Mouse (Mus musculus) layer of hippocampus, postnatal 36 days (tissue): Measurements from ENCODE around the gene Cyp2c23. TPM values are rescaled to one million over a fixed set of nuclear protein-coding genes. Genes with fewer than 3 reads are reported as not detected.

ENCODE experiments used
- DNase-seq, 2 experiments: peaks; one replicate each; pipeline ENCODE4 v3.0.0; 2022
- total RNA-seq, 2 experiments: library from RNA; stranded (reverse); gene quantifications; 2 replicates each; pipeline ENCODE4 v1.2.3; 2021

Cyp2c23 gene
- total RNA-seq, 2 experiments from 2014 or later, result not detected

- no peak for DNase-seq
These were observed 5.9 kb downstream of the Cyp2c23 start for GRCm38 (mm10) chr19:44023066-44023465.

GRCm38 (mm10) chr19:44021502-44021901, 7.5 kb downstream of the Cyp2c23 start:
- no peak for DNase-seq

DNA sequence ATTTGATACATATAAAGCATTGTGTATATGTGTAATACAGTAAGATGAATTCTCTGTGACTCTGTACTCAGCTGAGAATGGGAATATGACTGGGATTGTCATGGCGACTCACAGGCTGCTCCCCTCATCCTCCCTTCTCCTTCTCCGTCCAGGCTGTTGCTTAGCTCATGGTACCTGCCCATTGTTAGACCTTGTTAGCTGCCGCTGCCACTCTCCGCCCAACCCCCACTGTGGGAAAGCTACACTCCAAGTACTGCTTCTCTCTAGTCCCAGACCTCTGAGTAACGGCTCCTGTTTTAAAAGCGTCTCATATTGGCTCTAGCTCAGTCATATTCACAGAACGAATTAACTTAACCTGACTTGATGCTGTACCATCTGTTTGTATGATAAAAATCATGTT, 9.3 kb downstream of the Cyp2c23 start:
- DNase-seq, result no peak

GRCm38 (mm10) chr19:44013862-44014261, 15.1 kb downstream of the Cyp2c23 start:
- DNase-seq, result no peak

- no peak for DNase-seq
These were observed 20.2 kb downstream of the Cyp2c23 start for GRCm38 (mm10) chr19:44008784-44009183.

DNA sequence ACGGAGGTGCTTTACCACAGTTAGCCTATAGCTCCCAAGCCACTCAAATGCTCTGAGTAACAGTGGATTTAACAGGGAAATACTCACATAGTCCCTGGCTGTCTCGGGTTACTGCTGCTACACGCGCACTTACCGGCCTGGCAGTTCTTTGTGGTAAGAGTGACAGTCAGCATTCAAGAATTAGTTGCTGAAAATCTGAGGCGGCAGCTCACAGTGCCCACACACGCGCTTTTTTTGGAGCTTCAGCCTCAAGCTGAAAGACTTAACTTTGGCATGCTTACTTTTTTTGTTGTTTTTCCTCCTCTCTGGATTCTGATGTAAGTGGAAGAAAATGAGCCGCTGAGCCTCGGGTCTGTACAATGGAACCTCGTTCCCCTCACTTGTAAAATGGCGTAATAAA, 21.8 kb downstream of the Cyp2c23 start:
- DNase-seq, result peak; percentile 8

GRCm38 (mm10) chr19:44005025-44005424, 24.0 kb downstream of the Cyp2c23 start:
- DNase-seq, result no peak

DNA sequence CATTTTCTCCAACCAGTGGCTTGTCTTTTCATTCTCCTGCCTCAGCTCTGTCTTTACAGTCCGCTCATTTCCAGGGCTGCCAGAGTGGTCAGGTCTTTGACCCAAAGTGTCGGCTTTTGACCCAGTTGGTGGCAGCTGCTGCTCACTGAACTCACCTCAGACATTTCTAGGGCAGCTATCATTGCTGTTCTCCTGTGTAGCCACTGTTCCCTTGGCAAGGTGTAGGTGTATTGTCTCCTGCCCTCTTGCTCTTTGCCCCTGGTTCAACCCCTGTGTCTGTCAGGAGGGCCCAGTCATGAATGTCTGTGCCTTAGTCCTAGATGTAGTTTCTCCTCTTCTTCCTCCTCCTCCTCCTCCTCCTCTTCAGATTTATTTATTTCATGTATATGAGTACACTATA, 24.7 kb downstream of the Cyp2c23 start:
- DNase-seq, result no peak

DNA sequence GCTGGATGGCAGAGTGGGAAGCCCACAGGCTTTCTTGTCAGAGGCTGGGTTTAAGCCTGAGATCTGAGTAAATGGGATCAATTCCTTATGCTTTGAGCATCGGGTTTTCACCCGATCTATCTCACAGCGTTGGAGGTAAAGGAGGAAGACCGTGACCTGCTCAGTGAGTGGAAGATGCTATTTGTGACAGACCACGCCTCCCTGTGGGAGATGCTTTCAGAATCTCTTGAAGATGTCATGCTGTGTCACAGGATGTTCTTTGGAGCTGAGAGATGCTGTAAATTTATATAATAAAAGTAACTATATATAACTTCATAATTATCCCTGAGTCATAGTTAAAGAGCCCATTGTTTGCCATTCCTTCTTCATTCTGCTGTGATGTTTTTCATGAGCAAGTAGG, 28.3 kb downstream of the Cyp2c23 start:
- DNase-seq, result no peak

DNA sequence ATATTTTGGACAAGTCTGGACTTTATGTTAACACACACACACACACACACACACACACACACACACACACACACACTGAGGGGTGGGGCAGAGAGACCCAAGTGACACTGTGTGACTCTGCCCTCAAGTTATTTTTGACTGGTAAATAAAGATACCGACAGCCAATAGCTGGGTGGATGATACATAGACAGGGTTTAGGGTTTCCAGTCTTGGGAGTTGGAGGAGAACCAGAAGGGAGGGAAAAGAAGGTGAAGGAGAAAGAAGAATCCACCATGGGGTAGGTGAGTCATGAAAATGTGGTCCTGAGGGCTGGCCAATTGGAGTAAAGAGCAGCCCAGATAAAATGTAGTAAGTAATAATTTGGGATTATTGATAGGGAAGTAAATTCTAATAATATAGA, 28.9 kb downstream of the Cyp2c23 start:
- no peak for DNase-seq

DNA sequence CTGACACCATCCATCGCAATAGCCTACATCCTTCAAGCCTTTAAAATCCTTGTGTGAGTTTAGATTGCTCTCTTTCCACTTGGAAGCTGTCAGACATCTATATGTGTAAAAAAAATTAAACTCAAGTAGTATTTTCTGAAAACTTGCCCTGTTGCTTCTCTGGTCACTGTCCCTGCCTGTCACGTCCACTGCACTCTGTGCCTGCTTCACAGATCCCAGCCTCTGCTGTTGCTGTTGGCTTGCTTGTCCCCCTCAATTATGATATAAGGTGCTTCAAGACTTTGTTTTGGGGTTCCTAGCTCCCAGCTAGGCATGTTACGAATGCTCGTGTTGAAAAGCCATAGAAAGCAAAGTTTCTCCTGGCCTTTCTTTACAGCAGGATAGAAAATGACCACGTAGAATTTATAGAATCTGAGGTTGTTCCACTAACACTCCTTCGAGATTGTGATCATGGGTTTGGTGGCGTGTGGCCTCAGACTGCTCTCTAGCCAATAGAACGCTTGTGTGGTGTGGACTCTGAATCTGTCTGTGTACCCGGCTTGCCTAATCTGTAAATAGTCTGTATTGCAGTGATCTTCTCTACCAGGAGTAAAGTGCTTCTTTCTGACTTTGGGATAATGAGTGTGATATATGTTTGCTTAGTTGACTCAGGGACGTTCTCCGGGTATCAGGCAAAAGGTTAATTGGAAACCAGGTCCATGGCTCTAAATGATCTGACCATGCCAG, 30.0 kb downstream of the Cyp2c23 start:
- DNase-seq, result no peak

DNA sequence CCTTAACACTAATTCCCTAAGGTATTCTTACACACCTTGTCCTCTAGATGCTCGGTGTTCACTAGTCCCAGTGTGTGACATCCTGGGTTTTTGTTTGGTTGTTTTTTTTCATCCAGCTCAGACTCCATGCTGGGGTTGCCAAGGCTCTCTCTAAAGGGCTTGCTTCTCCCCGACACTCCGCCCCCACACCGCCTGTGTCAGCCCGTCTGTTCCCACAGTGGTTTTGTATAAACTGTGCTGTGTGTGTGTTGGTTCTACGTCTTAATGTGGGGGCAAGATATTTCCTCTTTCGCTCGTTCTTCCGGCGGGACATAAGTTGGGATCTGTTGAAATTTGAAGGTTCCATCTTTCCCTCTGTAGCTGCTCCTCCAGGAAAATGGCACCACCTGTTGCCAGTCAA, 30.9 kb downstream of the Cyp2c23 start:
- DNase-seq, result peak; percentile 79 to 83

GRCm38 (mm10) chr19:43995427-43995826, 33.6 kb downstream of the Cyp2c23 start:
- no peak for DNase-seq

GRCm38 (mm10) chr19:43992464-43992863, 36.5 kb downstream of the Cyp2c23 start:
- DNase-seq, result no peak

GRCm38 (mm10) chr19:43990362-43990761, 38.6 kb downstream of the Cyp2c23 start:
- DNase-seq, result no peak

- no peak for DNase-seq
These were observed 42.8 kb downstream of the Cyp2c23 start, which contains the start of gene Cpn1 for GRCm38 (mm10) chr19:43986069-43986794. Gene Cpn1 (minus strand): TSS chr19:43986556.

GRCm38 (mm10) chr19:43981992-43982391, 47.0 kb downstream of the Cyp2c23 start:
- no peak for DNase-seq

DNA sequence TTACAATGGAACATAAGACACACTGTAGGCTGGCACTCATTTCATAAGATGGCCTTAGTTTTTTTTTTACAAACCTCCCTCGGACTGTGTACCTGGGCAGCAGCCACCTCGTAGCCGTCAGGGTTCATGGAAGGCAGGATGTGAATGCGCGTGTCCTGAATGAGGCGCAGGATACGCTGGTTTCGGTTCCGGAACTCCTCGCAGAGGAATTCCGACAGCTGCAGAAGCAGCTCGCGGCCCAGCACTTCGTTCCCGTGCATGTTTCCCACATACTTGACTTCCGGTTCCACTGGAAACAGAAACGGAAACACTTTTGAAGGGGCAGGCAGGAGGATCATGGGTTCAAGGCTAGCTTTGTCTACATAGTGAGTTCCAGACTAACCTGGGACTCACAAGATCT, 48.3 kb downstream of the Cyp2c23 start:
- no peak for DNase-seq

DNA sequence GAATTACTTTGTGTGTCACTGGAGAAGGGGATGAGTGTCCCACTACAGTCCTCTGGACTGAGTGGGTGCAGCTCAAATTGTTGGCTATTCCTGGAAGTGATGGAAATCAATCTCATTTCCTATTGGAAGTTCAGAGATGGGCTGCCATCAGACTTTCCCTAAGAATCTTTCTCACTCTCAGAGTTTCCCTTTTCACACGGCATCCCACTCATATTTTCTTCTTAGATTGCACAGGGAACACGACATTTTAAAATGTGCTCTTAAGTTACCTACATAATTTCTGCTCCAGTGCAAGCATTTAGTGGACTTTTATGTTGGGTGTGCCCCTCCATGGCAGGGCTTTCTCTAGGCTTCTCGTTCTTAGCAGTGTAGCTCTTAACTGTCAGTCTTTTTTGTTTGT, 51.2 kb downstream of the Cyp2c23 start:
- DNase-seq, result no peak

- no peak for DNase-seq
These were observed 52.3 kb downstream of the Cyp2c23 start for GRCm38 (mm10) chr19:43976661-43977060.

DNA sequence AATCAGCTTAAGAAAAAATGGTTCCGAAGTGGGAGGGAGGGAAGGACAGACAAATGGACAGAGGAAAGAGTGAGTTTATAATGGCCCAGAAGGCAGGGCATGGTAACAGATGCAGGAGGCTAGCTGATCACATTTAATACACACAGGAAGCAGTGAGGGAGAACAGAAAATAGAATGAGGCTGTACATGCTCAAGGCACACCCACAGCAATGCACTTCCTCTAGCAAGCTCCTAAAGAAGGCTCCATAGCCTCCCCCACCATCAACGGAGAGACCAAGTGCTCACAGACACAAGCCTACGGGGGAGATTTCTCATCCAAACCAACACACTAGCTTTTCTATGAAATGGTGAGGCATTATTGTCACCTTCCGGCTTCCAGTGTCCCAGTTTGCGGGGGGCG, 54.8 kb downstream of the Cyp2c23 start:
- no peak for DNase-seq

- DNase-seq, result no peak
These were observed 55.3 kb downstream of the Cyp2c23 start for GRCm38 (mm10) chr19:43973711-43974110.

DNA sequence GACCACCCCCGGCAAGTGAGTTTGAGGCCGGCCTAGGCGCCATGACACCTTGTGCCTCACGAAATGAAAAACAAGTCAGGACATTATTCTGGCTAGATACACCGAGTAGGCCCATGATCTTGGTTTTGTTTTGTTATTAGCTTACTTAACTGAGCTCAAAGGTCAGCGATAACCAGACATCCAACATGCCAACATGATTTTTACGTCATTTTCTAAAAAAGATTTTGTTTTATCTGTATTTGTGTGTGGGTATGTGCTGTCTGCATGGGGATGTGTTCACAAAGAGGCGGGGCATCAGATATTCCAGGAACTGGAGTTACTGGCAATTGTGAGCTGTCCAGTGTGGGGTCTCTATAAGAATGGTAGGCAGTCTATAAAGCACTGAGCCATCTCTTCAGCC, 56.9 kb downstream of the Cyp2c23 start:
- DNase-seq, result no peak

DNA sequence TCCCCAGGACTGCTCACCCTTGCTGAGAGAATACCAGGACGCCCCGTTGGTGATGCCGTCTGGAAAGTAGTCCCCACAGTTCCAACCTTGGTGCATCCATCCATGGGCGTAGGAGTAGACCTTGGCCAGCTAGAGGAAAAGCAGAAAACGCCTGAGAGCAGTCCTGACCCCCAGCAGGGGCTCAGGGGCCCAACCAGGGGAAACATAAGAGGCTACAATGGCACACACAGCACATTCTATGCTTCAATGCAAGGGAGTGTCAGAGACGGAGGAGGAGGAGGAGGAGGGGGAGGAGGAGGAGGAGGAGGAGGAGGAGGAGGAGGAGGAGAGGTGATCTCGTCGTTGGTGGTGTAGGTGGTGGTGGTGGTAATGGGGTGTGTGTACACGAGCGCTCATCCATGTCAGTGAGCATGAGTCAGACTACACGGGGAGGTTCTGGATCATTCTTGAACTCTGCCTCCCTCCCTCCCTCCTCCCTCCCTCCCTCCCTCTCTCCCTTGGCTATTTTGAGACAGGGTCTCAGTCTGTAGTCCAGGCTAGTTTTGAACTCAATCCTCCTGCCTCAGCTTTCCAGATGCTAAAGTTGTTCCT, 60.5 kb downstream of the Cyp2c23 start:
- no peak for DNase-seq
